Mouse (Mus musculus): ENCODE measurements around the gene Cabin1. TPM values are rescaled to one million over a fixed set of nuclear protein-coding genes. Genes with fewer than 3 reads are reported as not detected.

Cabin1 gene
- total RNA-seq (2012; rRNA removed), result 59.0 and 73.4 TPM in 2 replicates

DNA sequence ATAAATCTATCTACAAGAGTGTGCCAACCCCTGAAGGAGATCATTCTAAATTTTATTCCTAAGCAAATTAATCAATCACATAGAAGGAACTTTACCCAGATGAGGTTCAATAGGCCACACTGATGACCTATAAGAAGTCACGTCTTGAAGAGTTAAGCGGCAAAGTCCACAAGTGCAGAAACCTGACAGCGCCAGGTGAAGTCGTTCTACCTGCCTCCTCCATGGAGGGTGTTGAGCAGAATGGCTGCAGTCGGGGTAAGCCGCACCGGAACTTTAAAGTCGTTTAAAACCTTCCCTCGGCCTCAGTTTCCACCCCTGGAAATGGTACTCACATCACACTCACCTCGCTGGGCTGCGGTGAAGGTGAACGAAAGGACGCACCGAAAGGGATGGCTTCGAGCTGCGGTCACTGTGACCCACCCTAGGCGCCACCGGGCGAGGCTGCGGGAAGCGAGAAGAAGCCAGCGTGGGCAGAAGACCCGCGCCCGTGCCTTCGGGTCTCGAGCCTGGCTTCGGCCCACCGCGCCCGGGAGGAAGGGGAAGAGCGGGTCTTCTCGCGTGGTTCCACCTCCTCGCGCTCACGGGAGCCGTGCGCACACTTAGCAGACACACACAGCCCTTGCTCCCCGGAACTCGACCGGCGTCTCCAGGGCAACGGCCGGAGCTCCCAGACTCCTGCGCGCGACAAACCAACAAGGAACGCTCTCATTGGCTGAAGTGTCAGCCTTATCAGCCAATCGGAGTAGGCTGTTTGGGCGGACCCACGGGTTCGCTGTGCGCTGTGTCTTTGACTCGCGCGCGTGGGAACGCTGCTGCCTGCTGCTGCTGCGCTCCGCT is at the start of gene Cabin1:
Cabin1 (minus strand) TSS at position 660 of the 837 bp plus-strand sequence.
- peak within 1 kb of the TSS; percentile 75 for H3K27ac ChIP-seq (ENCODE audit: insufficient read depth, low read depth, low read length, poor library complexity, severe bottlenecking)
- H3K4me1 ChIP-seq (ENCODE audit: control insufficient read depth in 2 of 2, insufficient read depth in 2 of 2, low read length in 2 of 2, poor library complexity in 1 of 2), result peaks cover 0 to 3% of the 10 kb centered on the region in 2 experiments; a peak in 1 of 4 replicates

DNA sequence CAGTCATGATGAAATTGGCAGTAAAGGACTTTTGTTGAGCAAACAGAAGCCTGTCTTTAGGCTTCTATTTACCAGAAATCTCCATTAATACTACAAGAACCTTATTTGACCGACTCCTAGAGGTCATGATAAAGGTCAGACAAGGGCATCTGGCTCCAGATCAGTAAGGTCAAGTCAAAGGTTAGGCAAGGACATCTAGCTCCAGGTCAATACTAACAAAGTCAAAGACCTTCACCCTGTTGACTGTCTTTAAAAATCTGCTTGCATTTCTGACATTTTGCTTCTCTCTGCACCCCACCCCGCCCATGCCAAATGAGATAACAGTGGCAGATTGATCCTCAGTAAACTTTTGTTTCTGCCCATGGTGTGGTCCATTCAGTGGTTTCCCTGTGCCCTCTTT is 40.1 kb upstream of the Cabin1 start:
- no peaks in the 10 kb centered on the region for H3K36me3 ChIP-seq (ENCODE audit: control insufficient read depth, insufficient read depth, low read length, poor library complexity, severe bottlenecking)

More for the DNA sequence above, at the start of gene Cabin1:
- no peaks in the 10 kb centered on the region for H3K9me3 ChIP-seq (ENCODE audit: control insufficient read depth, insufficient read depth, low read depth, low read length)
- in situ Hi-C loops (cut with MboI; ENCODE audit: low sequenced_read_pairs in 2 of 2, unreplicated experiment in 2 of 2), result no loop called here
- peaks cover 6% of the 10 kb centered on the region for H3K36me3 ChIP-seq (ENCODE audit: control insufficient read depth, insufficient read depth, low read length, poor library complexity, severe bottlenecking)
- DNase-seq (ENCODE audit: low read depth, low spot score), result peak; percentile 96
- TF ChIP-seq CHD2 (IDR thresholded peaks at IDR 0.05; ENCODE audit: low read depth, low read length) (peak; percentile 88), ZC3H11A (IDR thresholded peaks at IDR 0.05; ENCODE audit: borderline replicate concordance, low read depth, low read length) (no peak), HCFC1 (IDR thresholded peaks at IDR 0.05; ENCODE audit: borderline replicate concordance, insufficient read depth, low read length) (peak; percentile 63)
- H3K9ac ChIP-seq (ENCODE audit: insufficient read depth, low read depth, low read length, poor library complexity, severe bottlenecking), result peak within 1 kb of the TSS; percentile 98
- peak within 1 kb of the TSS; percentile 83 to 99 for H3K4me3 ChIP-seq (ENCODE audit: insufficient read depth in 1 of 2, low read depth in 1 of 2, low read length in 2 of 2, poor library complexity in 1 of 2, severe bottlenecking in 1 of 2)

DNA sequence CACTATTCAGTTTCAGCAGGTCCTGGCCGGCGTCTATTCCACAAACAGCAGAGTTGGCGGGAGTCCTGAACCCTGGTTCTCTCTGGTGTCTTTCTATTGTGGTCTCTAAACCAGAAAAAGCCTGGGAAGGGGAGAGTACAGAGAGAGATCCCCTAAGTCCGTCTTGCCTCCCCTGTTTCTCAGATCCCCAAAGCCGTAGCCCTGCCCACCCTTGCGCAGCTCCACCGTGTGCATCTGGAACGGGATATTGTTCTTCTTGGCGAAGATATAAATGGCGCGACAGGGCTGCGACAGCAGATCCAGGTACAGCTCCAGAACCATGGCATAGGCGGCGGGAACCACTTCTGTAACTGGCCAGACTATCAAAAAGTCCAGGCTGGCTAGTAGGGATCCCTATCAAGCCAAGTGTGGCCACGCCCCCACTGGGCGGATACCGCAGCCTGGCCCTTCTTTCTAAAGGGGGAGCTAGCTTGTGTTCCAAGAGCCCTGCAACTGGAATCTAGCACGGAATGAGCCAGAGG is 34.1 kb upstream of the Cabin1 start, which contains the start of gene Gstt1:
Gstt1 (minus strand) TSS at position 409 of the 521 bp plus-strand sequence.
- Histone ChIP-seq H3K9me3 (ENCODE audit: control insufficient read depth, insufficient read depth, low read depth, low read length) (no peaks in the 10 kb centered on the region), H3K36me3 (ENCODE audit: control insufficient read depth, insufficient read depth, low read length, poor library complexity, severe bottlenecking) (no peaks in the 10 kb centered on the region), H3K27ac (ENCODE audit: insufficient read depth, low read depth, low read length, poor library complexity, severe bottlenecking) (no peak within 1 kb of the TSS), H3K9ac (ENCODE audit: insufficient read depth, low read depth, low read length, poor library complexity, severe bottlenecking) (peak within 1 kb of the TSS; percentile 42; the same call in 1 of the 2 replicates), H3K4me3 (ENCODE audit: insufficient read depth in 1 of 2, low read depth in 1 of 2, low read length in 2 of 2, poor library complexity in 1 of 2, severe bottlenecking in 1 of 2) (peak within 1 kb of the TSS; percentile 45 to 71), H3K4me1 (ENCODE audit: control insufficient read depth in 2 of 2, insufficient read depth in 2 of 2, low read length in 2 of 2, poor library complexity in 1 of 2) (peaks cover 4 to 22% of the 10 kb centered on the region in 2 experiments)
- no peak for TF ChIP-seq ZNF384 (IDR thresholded peaks at IDR 0.05; ENCODE audit: low read depth, low read length)
- TF ChIP-seq HCFC1 (IDR thresholded peaks at IDR 0.05; ENCODE audit: borderline replicate concordance, insufficient read depth, low read length), result no peak
- no peak for TF ChIP-seq CHD2 (IDR thresholded peaks at IDR 0.05; ENCODE audit: low read depth, low read length)
- no peak for TF ChIP-seq ZC3H11A (IDR thresholded peaks at IDR 0.05; ENCODE audit: borderline replicate concordance, low read depth, low read length)
- TF ChIP-seq MAFK (IDR thresholded peaks at IDR 0.05; ENCODE audit: insufficient read depth, low read depth, low read length), result no peak
- in situ Hi-C loops (cut with MboI; ENCODE audit: low sequenced_read_pairs in 2 of 2, unreplicated experiment in 2 of 2), result no loop called here
- no peak for DNase-seq (ENCODE audit: low read depth, low spot score)

More for the DNA sequence above, 40.1 kb upstream of the Cabin1 start:
- DNase-seq (ENCODE audit: low read depth, low spot score), result no peak
- no peak overlapping the region for H3K4me3 ChIP-seq (ENCODE audit: insufficient read depth in 1 of 2, low read depth in 1 of 2, low read length in 2 of 2, poor library complexity in 1 of 2, severe bottlenecking in 1 of 2)
- no peak for TF ChIP-seq HCFC1 (IDR thresholded peaks at IDR 0.05; ENCODE audit: borderline replicate concordance, insufficient read depth, low read length)
- TF ChIP-seq ZC3H11A (IDR thresholded peaks at IDR 0.05; ENCODE audit: borderline replicate concordance, low read depth, low read length), result no peak
- no peak for TF ChIP-seq ZNF384 (IDR thresholded peaks at IDR 0.05; ENCODE audit: low read depth, low read length)
- TF ChIP-seq CHD2 (IDR thresholded peaks at IDR 0.05; ENCODE audit: low read depth, low read length), result no peak
- TF ChIP-seq MAFK (IDR thresholded peaks at IDR 0.05; ENCODE audit: insufficient read depth, low read depth, low read length), result no peak
- in situ Hi-C loops (cut with MboI; ENCODE audit: low sequenced_read_pairs in 2 of 2, unreplicated experiment in 2 of 2), result no loop called here
- H3K27ac ChIP-seq (ENCODE audit: insufficient read depth, low read depth, low read length, poor library complexity, severe bottlenecking), result no peak overlapping the region
- H3K9ac ChIP-seq (ENCODE audit: insufficient read depth, low read depth, low read length, poor library complexity, severe bottlenecking), result no peak overlapping the region
- no peaks in the 10 kb centered on the region for H3K4me1 ChIP-seq (ENCODE audit: control insufficient read depth in 2 of 2, insufficient read depth in 2 of 2, low read length in 2 of 2, poor library complexity in 1 of 2)
- H3K9me3 ChIP-seq (ENCODE audit: control insufficient read depth, insufficient read depth, low read depth, low read length), result no peaks in the 10 kb centered on the region

DNA sequence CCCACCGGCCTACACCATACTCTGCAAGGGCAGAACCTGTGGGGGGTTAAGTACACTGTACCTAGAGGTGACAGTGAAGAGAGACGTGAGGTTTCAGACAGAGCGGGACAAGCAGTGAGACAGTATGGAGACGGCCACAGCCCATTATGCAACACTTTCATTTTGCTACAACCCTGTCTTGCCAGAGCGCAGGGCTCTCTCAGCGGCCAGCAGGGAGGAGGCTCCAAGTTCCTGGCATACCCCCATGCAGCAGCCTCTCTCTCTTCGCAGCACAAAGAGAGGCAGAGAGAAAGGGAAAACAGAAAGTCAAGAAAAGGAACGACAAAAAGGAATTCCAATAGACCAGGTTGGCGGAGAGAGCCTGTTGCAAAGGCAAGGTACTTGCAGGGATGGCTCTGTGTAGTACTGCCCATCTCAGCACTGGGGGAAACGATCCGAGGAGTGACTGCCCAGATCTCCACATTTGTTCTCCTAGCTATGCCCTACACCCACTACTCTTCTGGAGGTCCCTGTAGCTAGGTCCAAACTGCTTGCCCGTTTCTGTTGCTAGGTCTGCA is 33.6 kb upstream of the Cabin1 start:
- H3K27ac ChIP-seq (ENCODE audit: insufficient read depth, low read depth, low read length, poor library complexity, severe bottlenecking), result no peak overlapping the region
- no peak for DNase-seq (ENCODE audit: low read depth, low spot score)
- TF ChIP-seq MAFK (IDR thresholded peaks at IDR 0.05; ENCODE audit: insufficient read depth, low read depth, low read length) (no peak), ZNF384 (IDR thresholded peaks at IDR 0.05; ENCODE audit: low read depth, low read length) (no peak), CHD2 (IDR thresholded peaks at IDR 0.05; ENCODE audit: low read depth, low read length) (no peak), HCFC1 (IDR thresholded peaks at IDR 0.05; ENCODE audit: borderline replicate concordance, insufficient read depth, low read length) (no peak), ZC3H11A (IDR thresholded peaks at IDR 0.05; ENCODE audit: borderline replicate concordance, low read depth, low read length) (no peak)

More for the DNA sequence above, 33.6 kb upstream of the Cabin1 start:
- Histone ChIP-seq H3K9ac (ENCODE audit: insufficient read depth, low read depth, low read length, poor library complexity, severe bottlenecking) (no peak overlapping the region), H3K9me3 (ENCODE audit: control insufficient read depth, insufficient read depth, low read depth, low read length) (no peaks in the 10 kb centered on the region), H3K4me3 (ENCODE audit: insufficient read depth in 1 of 2, low read depth in 1 of 2, low read length in 2 of 2, poor library complexity in 1 of 2, severe bottlenecking in 1 of 2) (peak overlapping the region; percentile 45 to 71; a peak in 3 of 4 replicates), H3K4me1 (ENCODE audit: control insufficient read depth in 2 of 2, insufficient read depth in 2 of 2, low read length in 2 of 2, poor library complexity in 1 of 2) (peaks cover 4 to 22% of the 10 kb centered on the region in 2 experiments), H3K36me3 (ENCODE audit: control insufficient read depth, insufficient read depth, low read length, poor library complexity, severe bottlenecking) (no peaks in the 10 kb centered on the region)
- in situ Hi-C loops (cut with MboI; ENCODE audit: low sequenced_read_pairs in 2 of 2, unreplicated experiment in 2 of 2), result no loop called here
